Mouse (Mus musculus) heart, embryonic 10.5 days (tissue): ENCODE results near the gene Alkbh7. TPM values are rescaled to one million over a fixed set of nuclear protein-coding genes. Genes with fewer than 3 reads are reported as not detected.
A peak's percentile ranks its signal among the peaks of the same experiment; 100 is the strongest.

Experiments used
- DNase-seq: peaks from one replicate; pipeline ENCODE4 v3.0.0-alpha.2; 2017; ENCODE audit warnings: low spot score
- H3K27ac ChIP-seq: fragments of 300-500 bp; sonication (generic); 2 replicates; pipeline ENCODE4 v1.5.1; 2016; ENCODE audit warnings: mild to moderate bottlenecking
- H3K27me3 ChIP-seq: fragments of 300-500 bp; sonication (generic); 2 replicates; pipeline ENCODE4 v1.6.1; 2016; ENCODE audit warnings: mild to moderate bottlenecking; ENCODE audit not compliant: poor library complexity, insufficient read depth, severe bottlenecking
- H3K36me3 ChIP-seq: fragments of 300-500 bp; sonication (generic); 2 replicates; pipeline ENCODE4 v1.6.1; 2016; ENCODE audit warnings: mild to moderate bottlenecking, moderate library complexity
- H3K4me1 ChIP-seq: fragments of 300-500 bp; sonication (generic); 2 replicates; pipeline ENCODE4 v1.6.1; 2016; ENCODE audit warnings: mild to moderate bottlenecking
- H3K4me3 ChIP-seq: fragments of 300-500 bp; sonication (generic); 2 replicates; pipeline ENCODE4 v1.5.1; 2016; ENCODE audit warnings: mild to moderate bottlenecking, moderate library complexity
- H3K9me3 ChIP-seq: fragments of 300-500 bp; sonication (generic); 2 replicates; pipeline ENCODE4 v1.6.1; 2016; ENCODE audit warnings: mild to moderate bottlenecking, moderate library complexity
- WGBS: fragments of 180-500 bp; shearing (Covaris S2); methylation state at CpG from one replicate; pipeline ENCODE4 v1.1.7; 2016; 5-methylcytosine and 5-hydroxymethylcytosine counted together
- polyA plus RNA-seq: library from polyadenylated mRNA; unstranded; fragments of >200 nt; fragmentation: Nextera tagmentation; extraction: Ambion mirVana; gene quantifications from 2 replicates; pipeline ENCODE4 v1.2.1, GENCODE M21; 2016

The Alkbh7 gene
- polyA plus RNA-seq, 1 experiment from 2014 or later, result 59.7 TPM

DNA sequence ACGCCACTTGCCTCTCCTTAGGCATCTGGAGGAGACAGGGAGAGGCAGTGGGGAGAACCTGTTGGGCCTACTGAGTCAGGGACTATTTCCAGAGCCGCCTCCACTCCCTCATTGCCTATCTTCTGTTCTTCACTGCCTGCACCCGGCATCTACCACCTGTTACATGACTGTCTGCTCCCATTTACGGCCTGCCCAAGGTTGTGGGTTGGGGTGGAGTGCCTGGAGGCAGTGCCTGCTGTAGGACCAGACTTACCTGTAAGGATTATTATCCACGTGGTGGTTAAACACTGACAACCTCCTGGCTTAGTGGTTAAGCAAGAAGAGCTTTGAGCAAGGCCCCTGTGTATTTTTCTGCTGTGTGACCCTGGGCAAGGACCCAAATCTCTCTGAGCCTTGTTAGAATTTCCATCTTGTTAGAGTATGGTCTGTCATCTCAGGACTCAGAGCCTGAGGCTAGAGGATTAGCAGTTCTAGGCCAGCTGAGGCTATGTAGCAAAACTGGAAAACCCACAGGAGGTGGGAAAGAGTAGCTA is 22.4 kb upstream of the Alkbh7 start:
- Histone ChIP-seq H3K4me1 (no peaks in the 10 kb centered on the region), H3K27ac (no peak overlapping the region), H3K36me3 (no peaks in the 10 kb centered on the region), H3K4me3 (no peak overlapping the region), H3K27me3 (no peaks in the 10 kb centered on the region; the same call in 1 of the 2 replicates), H3K9me3 (no peaks in the 10 kb centered on the region)
- WGBS, result 69% methylated on average over 5 of the region's 5 CpGs
- DNase-seq, result peak; percentile 71

DNA sequence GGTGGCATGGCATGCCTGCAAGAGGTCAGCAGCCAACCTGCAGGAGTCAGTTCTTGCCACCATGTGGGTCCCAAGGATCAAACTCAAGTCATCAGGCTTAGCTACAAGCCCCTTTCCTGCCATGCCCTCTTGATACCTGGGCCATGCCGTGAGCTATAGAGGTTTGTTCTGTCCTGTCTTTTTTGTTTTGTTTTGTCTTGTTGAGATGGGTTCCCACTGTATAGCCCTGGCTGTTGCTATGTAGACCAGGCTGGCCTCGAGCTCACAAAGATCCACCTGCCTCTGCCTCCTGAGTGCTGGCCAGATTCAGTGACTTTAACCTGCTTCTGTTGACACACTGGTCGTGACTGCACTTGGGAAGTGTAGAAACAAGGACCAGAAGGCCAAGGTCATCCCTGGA is 21.7 kb upstream of the Alkbh7 start:
- H3K27ac ChIP-seq, result no peak overlapping the region
- no peaks in the 10 kb centered on the region for H3K36me3 ChIP-seq
- WGBS, result 59% methylated on average over 3 of the region's 3 CpGs
- no peaks in the 10 kb centered on the region for H3K9me3 ChIP-seq
- no peak overlapping the region for H3K4me3 ChIP-seq
- no peaks in the 10 kb centered on the region for H3K4me1 ChIP-seq
- no peaks in the 10 kb centered on the region for H3K27me3 ChIP-seq
- peak; percentile 65 for DNase-seq

DNA sequence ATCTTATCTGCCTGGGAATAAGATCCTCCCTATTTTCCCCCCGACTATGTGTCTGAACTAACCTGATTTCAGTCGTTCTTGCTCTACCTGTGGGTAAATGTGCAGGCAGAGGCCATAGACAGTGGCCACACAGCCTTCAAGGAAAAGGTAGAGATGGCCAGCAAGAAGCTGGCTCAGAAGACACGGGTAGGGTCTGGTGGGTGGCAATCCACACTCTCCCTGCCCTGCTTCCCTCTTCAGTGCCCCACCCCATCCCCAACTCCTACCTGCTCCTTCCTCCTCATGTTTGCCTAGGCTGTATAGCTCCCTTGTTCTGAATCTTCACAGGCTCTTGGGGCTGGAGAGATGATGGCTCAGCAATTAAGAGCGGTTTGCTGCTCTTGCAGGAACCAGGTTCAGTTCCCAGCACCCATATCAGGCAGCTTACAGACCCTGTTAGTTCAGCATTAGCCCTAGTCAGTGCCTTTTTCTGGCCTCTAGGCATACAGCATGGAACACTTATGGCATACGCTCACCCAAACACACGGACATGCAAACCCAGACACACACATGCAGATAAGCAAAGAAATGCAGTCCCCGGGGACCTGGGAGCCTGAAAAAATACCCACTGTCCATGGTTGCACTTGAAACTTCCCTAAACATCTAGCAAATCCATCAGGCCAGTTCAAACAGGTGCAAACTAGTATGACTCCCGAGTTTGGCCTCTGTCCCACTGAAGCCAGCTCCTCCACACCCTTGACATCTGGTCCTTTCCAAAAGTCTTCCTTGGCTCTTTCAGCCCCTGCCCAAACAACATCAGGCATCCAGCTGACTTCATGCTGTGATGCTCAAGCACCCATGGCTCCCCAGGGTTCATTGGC is 20.4 kb upstream of the Alkbh7 start:
- Histone ChIP-seq H3K27ac (no peak overlapping the region), H3K4me3 (no peak overlapping the region), H3K9me3 (no peaks in the 10 kb centered on the region), H3K4me1 (no peaks in the 10 kb centered on the region), H3K36me3 (no peaks in the 10 kb centered on the region), H3K27me3 (no peaks in the 10 kb centered on the region)
- DNase-seq, result peak; percentile 58
- WGBS, result 72% methylated on average over 8 of the region's 8 CpGs

DNA sequence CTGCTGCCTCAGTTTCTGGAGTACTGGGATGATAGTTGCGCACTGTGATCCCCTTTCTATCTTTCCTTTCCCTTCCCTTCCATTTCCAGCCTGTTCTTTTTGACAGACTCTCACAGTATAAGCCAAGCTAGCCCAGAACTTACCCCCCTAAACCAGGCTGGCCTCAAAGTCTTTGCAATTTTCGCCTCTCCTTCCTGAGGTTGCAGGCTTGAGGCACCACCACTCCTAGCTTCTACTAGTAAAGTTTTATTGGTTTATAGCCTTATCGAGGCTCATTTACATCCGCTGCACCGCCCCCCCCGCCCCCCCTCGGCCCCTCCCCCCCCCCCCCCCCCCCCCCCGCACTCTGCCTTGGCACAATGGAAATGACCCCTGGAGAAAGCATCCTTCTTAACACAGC is 17.6 kb upstream of the Alkbh7 start:
- H3K36me3 ChIP-seq, result no peaks in the 10 kb centered on the region
- no peaks in the 10 kb centered on the region for H3K27me3 ChIP-seq
- WGBS, result 55% methylated on average over 5 of the region's 8 CpGs
- H3K9me3 ChIP-seq, result no peaks in the 10 kb centered on the region
- H3K4me1 ChIP-seq, result no peaks in the 10 kb centered on the region
- no peak overlapping the region for H3K4me3 ChIP-seq
- H3K27ac ChIP-seq, result no peak overlapping the region
- DNase-seq, result peak; percentile 24

DNA sequence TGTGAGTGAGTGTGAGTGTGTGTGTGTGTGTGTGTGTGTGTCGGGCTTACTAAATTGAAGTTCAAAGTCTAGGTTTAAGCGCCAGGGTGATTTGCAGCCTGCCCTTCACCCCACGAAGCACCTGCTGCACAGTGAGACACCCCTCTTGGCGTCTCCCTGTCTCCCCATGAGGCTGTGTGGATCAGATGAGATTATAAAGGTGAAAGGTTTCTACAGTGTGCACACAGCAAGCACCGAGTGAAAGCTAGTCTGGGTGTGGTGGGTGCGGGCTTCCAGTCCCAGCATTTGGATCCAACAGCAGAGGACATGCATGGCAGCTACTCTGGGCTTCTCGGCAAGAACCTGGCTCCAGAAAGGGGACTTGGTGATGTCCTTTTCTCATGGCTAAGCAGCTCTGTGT is 16.1 kb upstream of the Alkbh7 start:
- no peaks in the 10 kb centered on the region for H3K27me3 ChIP-seq
- WGBS, result 71% methylated on average over 7 of the region's 7 CpGs
- H3K36me3 ChIP-seq, result no peaks in the 10 kb centered on the region
- no peak overlapping the region for H3K4me3 ChIP-seq
- H3K9me3 ChIP-seq, result no peaks in the 10 kb centered on the region
- H3K27ac ChIP-seq, result no peak overlapping the region
- peak; percentile 39 for DNase-seq
- no peaks in the 10 kb centered on the region for H3K4me1 ChIP-seq

DNA sequence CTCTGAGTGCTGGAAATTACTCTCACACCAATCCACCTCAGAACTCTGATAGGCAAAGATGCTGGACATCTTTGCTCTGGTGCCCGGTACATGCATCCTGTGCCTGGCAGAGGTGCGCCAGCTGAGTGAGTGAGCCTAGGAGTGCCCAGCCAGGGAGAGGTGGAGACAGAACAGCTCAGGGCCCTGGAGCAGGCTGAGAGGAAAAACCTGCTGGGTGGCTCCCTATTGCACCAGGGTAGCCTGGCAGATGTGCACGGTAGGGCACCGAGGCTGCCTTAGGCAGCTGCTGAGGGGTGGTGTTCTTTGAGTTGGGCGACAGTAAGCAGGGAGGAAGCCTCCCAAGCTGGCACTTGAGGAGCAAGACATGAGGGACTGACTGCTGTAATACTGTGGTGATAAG is 15.1 kb upstream of the Alkbh7 start, which contains the start of gene Acer1:
Gene Acer1, minus strand, starts transcription at position 114 of the 400 bp plus-strand sequence.
- H3K4me3 ChIP-seq, result no peak within 1 kb of the TSS
- WGBS, result 61% methylated on average over 5 of the region's 5 CpGs
- no peaks in the 10 kb centered on the region for H3K36me3 ChIP-seq
- H3K4me1 ChIP-seq, result no peaks in the 10 kb centered on the region
- H3K27ac ChIP-seq, result no peak within 1 kb of the TSS
- no peaks in the 10 kb centered on the region for H3K27me3 ChIP-seq
- peak; percentile 64 for DNase-seq
- no peaks in the 10 kb centered on the region for H3K9me3 ChIP-seq

DNA sequence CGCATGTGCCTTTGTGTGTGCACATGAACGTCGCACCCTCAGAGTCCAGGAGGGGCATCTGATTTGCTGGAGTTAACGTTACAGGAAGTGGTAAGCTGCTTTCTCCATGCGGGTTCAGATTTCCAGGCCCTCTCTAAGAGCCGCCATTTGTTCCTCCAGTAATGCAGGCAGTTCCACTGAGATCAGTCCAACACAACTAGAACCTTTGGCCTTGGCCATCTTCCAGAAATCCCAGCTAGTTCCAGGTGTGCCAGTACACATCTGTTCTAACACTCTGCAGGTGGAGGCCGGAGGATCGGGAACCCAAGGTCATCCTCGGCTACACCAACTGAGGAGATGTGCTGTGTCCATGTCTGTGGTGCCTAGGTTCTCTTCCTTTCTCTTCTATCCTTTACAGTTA is 12.3 kb upstream of the Alkbh7 start:
- Histone ChIP-seq H3K4me3 (no peak overlapping the region), H3K36me3 (no peaks in the 10 kb centered on the region), H3K4me1 (no peaks in the 10 kb centered on the region), H3K27ac (no peak overlapping the region), H3K27me3 (no peaks in the 10 kb centered on the region), H3K9me3 (no peaks in the 10 kb centered on the region)
- WGBS, result 78% methylated on average over 9 of the region's 9 CpGs
- DNase-seq, result peak; percentile 60

DNA sequence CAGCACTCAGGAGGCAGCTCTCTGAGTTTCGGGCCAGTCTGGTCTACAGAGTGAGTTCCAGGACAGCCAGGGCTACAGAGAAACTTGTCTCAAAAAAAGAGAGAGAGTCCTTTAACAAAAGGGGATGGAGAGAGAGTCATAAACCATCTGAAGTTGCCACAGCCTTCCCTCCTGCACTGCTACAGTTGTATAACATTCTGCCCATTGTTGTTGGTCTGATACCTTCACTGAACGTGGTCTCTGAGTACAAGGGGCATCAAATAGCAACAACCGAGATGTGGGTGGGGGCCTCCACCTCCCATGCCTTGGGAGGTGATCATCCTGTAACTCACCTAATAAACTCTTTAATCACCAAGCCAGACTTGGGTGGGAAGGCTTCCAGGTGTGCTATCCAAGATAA is 11.5 kb upstream of the Alkbh7 start:
- H3K4me1 ChIP-seq, result no peaks in the 10 kb centered on the region
- no peaks in the 10 kb centered on the region for H3K27me3 ChIP-seq
- H3K27ac ChIP-seq, result no peak overlapping the region
- H3K4me3 ChIP-seq, result no peak overlapping the region
- peak; percentile 53 for DNase-seq
- no peaks in the 10 kb centered on the region for H3K36me3 ChIP-seq
- 78% methylated on average over 3 of the region's 3 CpGs for WGBS
- H3K9me3 ChIP-seq, result no peaks in the 10 kb centered on the region

DNA sequence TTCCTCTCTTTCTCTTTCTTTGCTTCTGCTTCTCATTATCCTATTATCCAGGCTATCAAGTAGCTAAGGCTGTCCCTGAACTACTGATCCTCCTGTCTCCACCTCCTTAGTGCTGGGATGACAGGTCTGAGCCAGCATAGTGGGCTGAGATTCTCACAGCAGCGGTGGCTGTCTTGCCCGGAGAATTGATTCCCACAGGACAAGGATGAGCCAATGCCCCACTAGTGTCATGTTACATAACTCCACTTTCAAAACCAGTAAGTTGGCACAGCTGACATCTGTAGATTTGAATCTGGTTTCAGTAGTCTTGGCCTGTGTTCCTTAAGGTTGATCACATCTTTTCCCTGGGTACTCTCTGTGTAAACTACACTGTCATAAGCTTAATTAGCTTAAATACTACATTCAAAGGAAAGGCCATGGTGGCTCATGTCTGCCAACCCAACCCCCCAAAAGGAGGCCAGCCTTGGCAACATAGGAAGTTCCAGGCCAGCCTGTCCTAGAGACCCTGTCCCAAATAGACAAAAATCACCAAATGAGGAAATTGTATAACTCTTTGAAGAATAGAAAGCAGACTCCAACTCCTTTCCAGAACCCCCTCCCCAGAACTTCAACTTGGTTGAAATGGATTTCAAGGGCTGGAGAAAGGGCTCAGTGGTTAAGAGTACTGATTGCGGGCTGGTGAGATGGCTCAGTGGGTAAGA is 10.9 kb upstream of the Alkbh7 start:
- DNase-seq, result peak; percentile 58
- Histone ChIP-seq H3K9me3 (no peaks in the 10 kb centered on the region), H3K27ac (no peak overlapping the region), H3K27me3 (no peaks in the 10 kb centered on the region), H3K4me3 (no peak overlapping the region), H3K4me1 (peaks cover 5% of the 10 kb centered on the region), H3K36me3 (0 out of 2 replicates have a peak, but pooled peaks cover 3% of the 10 kb centered on the region)
- 84% methylated on average over 3 of the region's 3 CpGs for WGBS

DNA sequence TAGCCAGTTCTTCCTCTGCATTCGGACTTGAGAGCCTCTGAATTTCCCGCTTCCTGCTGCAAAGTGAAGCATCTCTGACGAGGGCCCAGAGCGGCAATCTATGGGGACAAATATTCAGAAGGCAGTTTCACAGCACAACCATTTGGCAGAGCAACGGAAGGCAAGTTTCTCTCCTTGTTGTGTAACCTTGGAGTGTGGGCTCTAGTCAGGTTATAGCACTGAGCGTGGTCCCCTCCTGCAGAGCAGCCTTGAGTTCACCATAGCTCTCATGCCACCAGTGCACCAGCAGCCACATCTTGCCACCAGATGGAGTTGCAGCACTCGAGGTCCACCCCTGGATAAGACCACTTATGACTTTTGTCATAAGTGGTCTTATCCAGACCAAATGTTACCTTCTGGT is 8.7 kb upstream of the Alkbh7 start:
- Histone ChIP-seq H3K27ac (no peak overlapping the region), H3K9me3 (no peaks in the 10 kb centered on the region), H3K4me3 (no peak overlapping the region), H3K4me1 (peaks cover 6% of the 10 kb centered on the region), H3K36me3 (peaks cover 24% of the 10 kb centered on the region), H3K27me3 (no peaks in the 10 kb centered on the region)
- DNase-seq, result peak; percentile 62
- 81% methylated on average over 7 of the region's 7 CpGs for WGBS

DNA sequence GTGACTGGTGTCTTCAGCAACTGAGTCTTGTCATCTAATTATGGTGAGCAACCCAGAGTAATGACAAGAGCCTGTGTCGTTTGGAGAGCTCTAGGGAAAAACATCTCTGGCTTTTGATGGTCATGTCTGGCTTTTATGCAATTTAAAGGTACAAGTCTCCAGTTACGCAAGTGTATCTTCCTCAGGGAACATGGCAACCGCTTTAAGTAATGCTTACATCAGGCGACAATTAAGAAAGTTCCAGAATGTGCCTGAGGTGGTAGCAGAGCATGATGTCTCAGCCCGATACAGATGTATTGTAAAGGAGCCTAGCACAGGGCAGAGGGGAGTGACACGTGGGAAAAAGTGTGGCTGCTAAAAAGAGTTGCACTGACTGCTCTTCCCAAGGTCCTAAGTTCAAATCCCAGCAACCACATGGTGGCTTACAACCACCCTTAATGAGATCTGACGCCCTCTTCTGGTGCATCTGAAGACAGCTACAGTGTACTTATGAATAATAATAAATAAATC is 8.2 kb upstream of the Alkbh7 start:
- peak overlapping the region; percentile 82 for H3K4me3 ChIP-seq
- H3K27me3 ChIP-seq, result no peaks in the 10 kb centered on the region
- H3K9me3 ChIP-seq, result no peaks in the 10 kb centered on the region
- DNase-seq, result peak; percentile 50
- H3K27ac ChIP-seq, result no peak overlapping the region; the same call in 1 of the 2 replicates
- H3K36me3 ChIP-seq, result peaks cover 30% of the 10 kb centered on the region
- H3K4me1 ChIP-seq, result peaks cover 6% of the 10 kb centered on the region
- WGBS, result 72% methylated on average over 7 of the region's 7 CpGs

DNA sequence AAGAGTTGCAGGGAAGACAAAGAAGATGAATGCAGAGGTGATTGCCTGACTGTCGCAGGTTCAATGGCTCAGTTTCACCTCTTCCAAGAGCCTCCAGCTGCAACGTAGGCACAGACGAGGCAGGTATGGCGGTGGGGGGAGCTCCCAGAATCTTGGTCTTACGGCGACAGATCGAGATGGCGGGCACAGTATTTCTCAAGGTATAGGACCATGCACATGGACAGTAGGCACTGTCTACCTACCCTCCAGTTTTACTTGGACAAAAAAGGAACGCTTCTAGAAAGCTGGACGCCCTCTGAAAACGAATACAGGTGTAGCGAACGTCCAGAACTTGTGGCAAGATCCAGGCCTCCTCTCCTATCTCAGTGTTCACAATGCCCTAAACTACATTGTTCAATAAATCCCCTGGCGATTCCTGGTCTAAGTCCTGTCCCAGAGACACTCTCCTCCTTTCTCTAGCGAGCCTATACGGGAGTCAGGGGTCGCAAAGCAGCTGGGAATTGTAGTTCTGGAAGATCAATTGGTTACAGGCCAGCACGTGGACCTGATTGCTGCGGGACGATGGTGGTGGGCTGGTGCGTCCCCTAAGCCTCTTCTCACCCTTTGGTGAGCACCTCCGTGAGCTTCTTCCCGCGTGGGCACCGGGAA is 7.5 kb upstream of the Alkbh7 start:
- DNase-seq, result peak; percentile 95
- peaks cover 6% of the 10 kb centered on the region for H3K4me1 ChIP-seq
- peak overlapping the region; percentile 90 for H3K27ac ChIP-seq
- peaks cover 36% of the 10 kb centered on the region for H3K36me3 ChIP-seq
- no peaks in the 10 kb centered on the region for H3K27me3 ChIP-seq
- 4% methylated on average over 25 of the region's 25 CpGs for WGBS
- no peaks in the 10 kb centered on the region for H3K9me3 ChIP-seq
- H3K4me3 ChIP-seq, result peak overlapping the region; percentile 82
